Mouse (Mus musculus) adrenal gland, adult (tissue): ENCODE results near the gene Itprip.

Experiments used
- DNase-seq, 2 experiments: peaks; one replicate each; pipeline ENCODE4 v3.0.0; 2022 to 2023; ENCODE audit warnings: low spot score in 1 of 2; ENCODE audit not compliant: inconsistent age in 2 of 2

Itprip gene

GRCm38 (mm10) chr19:47915251-47915650 lies 3.8 kb downstream of the Itprip start:
- DNase-seq, result no peak

- DNase-seq, result no peak
Measured at GRCm38 (mm10) chr19:47914191-47914590, 4.9 kb downstream of the Itprip start.

GRCm38 (mm10) chr19:47913344-47913743 lies 5.8 kb downstream of the Itprip start:
- DNase-seq, result peak in 1 of 2 experiments; percentile 56

- no peak for DNase-seq
Measured at GRCm38 (mm10) chr19:47910751-47911150, 8.3 kb downstream of the Itprip start.

- DNase-seq, result no peak
Measured at GRCm38 (mm10) chr19:47910117-47910618, 8.9 kb downstream of the Itprip start.

GRCm38 (mm10) chr19:47909387-47910116 lies 9.5 kb downstream of the Itprip start:
- DNase-seq, result peak; percentile 39 to 70

GRCm38 (mm10) chr19:47908961-47909371 lies 10.1 kb downstream of the Itprip start:
- DNase-seq, result no peak

- peak; percentile 62 to 70 for DNase-seq
Measured at GRCm38 (mm10) chr19:47907596-47907995, 11.5 kb downstream of the Itprip start.

- DNase-seq, result no peak
Measured at GRCm38 (mm10) chr19:47905603-47906002, 13.5 kb downstream of the Itprip start.

GRCm38 (mm10) chr19:47905081-47905480 lies 14.0 kb downstream of the Itprip start:
- no peak for DNase-seq

GRCm38 (mm10) chr19:47903679-47904078 lies 15.4 kb downstream of the Itprip start:
- no peak for DNase-seq

- DNase-seq, result peak; percentile 59 to 74
Measured at GRCm38 (mm10) chr19:47902316-47903201, 16.5 kb downstream of the Itprip start.

- DNase-seq, result no peak
Measured at GRCm38 (mm10) chr19:47900558-47900957, 18.5 kb downstream of the Itprip start.

- DNase-seq, result peak in 1 of 2 experiments; percentile 32
Measured at GRCm38 (mm10) chr19:47900012-47900411, 19.1 kb downstream of the Itprip start.

GRCm38 (mm10) chr19:47898472-47899079 lies 20.5 kb downstream of the Itprip start:
- no peak for DNase-seq

- DNase-seq, result no peak
Measured at GRCm38 (mm10) chr19:47893092-47893491, 26.0 kb downstream of the Itprip start.

GRCm38 (mm10) chr19:47891562-47892312 lies 27.4 kb downstream of the Itprip start:
- DNase-seq, result peak in 1 of 2 experiments; percentile 42

- peak; percentile 43 to 71 for DNase-seq
Measured at GRCm38 (mm10) chr19:47890489-47891130, 28.5 kb downstream of the Itprip start.

GRCm38 (mm10) chr19:47888037-47888436 lies 31.1 kb downstream of the Itprip start:
- DNase-seq, result peak in 1 of 2 experiments; percentile 28

GRCm38 (mm10) chr19:47887417-47887816 lies 31.7 kb downstream of the Itprip start:
- DNase-seq, result peak in 1 of 2 experiments; percentile 26
